Mouse (Mus musculus) cerebellum, adult 11 months (tissue): ENCODE data around the gene Amotl1.

Source experiments
- DNase-seq: peaks from one replicate; pipeline ENCODE4 v3.0.0; 2022

The Amotl1 gene

DNA sequence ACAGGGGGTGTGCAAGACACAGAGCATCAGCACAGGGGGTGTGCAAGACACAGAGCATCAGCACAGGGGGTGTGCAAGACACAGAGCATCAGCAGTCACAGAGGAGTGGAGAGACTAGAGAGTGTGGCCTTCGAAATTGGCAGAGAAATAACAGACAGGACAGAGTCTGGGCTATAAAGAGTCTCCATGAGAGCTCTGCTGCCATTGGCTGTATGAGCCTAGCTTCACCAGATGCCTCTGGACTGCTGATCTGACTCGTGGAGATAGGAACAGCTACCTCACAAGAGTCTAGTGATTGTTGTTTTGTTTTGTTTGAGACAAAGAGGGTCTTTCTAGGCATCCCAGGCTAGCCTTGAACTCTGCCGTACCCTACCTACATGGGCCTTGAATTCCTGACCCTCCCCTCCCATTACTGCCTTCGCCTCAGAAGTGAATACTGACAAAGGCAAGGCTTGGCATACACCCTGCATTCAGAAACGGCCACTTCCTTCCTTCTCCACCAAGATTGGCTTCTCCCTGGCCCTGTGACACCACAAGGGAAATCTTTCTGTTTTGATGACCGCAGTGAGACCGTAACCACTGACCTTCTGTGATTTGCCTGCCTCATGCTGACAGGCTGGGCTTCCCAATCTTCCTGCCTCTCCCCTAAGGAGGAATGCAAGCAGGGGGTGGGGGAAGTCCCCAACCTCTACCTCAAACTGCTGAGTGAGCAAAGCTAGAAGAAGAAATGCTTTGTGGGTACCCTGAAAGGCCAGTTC lies 3.4 kb downstream of the Amotl1 start:
- DNase-seq: no peak

DNA sequence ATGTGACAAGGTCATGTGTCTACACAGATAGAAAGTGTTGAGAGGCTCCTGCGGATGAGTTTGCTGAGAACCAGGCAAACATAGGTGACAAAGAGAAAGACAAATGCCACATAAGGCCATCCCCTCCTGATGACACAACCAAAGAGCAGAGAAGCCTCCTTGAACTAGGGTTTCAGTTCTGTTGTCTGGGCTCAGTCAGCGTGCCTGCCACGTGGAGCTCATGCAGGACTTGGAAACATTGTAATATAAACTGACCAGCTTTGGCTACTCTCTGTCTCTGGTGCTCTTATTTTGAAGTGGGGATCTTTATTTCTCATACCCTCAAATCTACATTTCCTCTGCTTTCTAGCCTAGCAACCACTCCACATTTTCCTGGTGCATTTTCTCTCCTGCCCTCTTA lies 8.6 kb downstream of the Amotl1 start:
- no peak for DNase-seq

GRCm38 (mm10) chr9:14635551-14635950 lies 9.3 kb downstream of the Amotl1 start:
- no peak for DNase-seq

GRCm38 (mm10) chr9:14634155-14634554 lies 10.7 kb downstream of the Amotl1 start:
- DNase-seq: no peak

- DNase-seq: no peak
Observed at GRCm38 (mm10) chr9:14632365-14633163, 12.3 kb downstream of the Amotl1 start.

DNA sequence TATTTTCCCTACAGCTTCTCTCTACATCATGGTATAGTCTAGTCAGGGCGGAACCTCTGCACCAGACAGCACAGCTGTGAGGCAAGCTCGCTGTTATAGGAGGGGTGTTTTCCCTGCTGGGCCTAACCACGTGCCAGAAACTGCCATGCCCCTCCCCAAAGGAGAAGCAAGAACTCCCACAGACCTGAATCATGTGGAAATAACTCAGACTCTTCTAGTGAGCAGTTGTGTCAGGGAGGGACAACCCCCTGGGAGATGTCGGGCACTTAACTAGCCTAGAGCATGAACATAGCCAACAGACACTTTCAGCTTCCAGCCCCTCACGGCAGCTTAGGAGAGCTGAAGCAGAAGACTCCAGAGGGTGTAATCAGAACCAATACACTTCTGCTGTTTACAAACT lies 13.1 kb downstream of the Amotl1 start:
- DNase-seq: no peak

DNA sequence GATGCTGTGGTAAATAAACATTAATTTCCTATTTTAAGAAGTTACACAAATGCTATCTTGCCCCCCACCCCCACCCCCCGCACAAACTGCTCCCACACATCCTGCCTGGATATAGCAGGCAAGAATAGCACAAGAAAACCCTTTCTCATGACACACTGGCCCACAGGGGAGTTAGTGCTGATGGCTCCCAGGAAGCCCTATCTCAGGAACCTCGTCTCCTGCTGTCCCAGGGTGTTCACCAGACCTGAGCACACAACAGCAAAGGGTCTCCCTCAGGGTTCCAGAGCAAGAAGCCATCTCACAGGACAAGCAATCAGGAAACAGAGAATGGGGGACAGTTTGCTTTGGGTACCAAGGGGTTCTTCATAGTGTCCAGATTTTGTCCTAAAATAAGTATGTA lies 17.3 kb downstream of the Amotl1 start:
- no peak for DNase-seq

- no peak for DNase-seq
Observed at GRCm38 (mm10) chr9:14625961-14626360, 18.9 kb downstream of the Amotl1 start.

DNA sequence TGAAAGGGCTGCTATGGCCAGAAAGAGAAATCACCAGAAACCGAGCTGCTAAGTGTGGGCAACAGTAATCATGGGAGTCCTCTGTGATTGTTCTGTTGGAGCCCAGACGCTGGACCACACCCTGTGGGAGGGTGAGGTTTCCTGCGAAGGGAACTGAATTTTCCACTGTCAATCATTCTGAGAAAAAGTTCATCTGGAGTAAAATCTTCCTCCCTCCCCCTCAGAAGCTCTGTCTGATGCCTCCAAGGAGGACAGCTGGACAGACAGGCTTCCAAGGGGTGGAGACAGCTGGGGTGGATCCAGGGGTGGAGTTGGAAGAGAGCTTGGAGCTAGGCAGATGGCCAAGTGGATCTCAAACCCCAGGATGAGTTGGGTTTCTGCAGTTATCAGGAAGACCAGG lies 19.8 kb downstream of the Amotl1 start:
- no peak for DNase-seq

DNA sequence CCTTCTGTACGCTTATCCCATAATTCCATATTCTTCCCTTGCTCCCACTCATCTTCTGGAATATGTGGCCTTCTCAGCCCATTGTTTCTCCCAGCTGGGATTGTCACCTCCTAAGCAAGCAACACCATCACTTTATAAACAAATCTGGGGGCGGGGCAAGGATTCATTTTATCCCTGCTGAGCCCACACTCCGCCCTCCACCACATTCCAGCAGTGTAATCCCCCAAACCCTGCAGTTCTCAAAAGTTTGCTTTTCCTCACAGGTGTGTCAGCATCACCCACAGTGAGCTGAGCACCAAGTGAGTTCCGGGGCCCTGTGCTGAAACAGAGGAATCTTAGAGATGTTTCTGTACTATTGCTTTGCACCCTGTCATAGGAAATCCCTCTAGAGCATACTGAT lies 20.9 kb downstream of the Amotl1 start:
- DNase-seq: no peak

DNA sequence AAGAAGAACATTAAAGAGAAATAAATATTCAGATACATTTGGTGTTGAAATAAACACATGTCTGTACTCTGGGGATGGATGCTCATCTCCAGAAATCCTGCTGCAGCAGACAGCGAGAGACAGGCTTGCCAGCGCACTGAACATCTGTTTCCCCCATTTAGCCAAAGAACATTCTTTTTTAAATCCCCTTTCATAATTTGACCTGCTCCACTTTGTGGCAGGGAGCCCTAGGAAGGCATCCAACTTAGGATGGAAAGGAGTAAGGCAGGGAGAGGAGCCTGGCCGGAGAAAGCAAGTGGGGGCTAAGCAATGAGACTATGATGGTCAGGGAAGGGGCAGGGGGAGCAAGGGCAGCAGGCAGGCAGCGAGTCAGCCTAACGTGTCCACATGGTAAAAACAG lies 21.6 kb downstream of the Amotl1 start:
- DNase-seq: no peak

DNA sequence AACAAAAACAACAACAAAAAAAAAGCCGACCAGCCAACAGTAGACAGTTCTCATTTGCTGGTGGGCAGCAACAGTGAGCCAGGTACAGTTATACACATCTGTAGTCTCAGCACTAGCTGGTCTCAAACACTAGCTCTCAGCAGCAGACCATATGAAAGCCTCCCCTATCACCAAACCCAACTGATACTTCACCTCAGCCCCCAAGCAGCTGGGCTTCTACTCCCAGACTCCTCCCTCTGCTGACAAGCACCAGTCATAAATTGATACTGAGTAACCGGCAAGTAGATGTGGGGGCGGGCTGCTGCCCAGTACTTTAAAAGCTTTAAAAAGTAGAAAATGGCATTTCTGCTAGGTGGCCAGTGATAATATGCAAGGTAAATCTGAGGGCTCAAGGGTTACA lies 22.0 kb downstream of the Amotl1 start:
- no peak for DNase-seq

DNA sequence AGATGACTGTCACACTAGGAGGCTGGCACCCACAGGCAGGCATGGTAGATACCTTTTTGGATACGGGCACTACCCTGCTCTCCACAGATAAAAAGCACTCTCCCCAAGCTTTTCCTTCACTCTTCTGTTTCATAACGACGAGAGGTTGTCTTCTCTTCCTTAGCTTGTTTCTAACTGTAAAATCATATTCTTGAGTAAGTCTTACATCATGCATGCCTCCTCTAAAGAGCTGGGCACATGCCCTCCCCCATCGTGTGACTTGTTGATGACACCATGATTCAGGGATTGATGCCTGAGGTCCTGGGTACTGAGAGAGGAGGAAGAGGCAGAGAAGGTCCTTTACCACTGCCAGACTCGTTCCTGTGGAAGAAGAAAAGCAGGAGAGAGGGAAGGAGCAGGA lies 24.7 kb downstream of the Amotl1 start:
- DNase-seq: no peak

DNA sequence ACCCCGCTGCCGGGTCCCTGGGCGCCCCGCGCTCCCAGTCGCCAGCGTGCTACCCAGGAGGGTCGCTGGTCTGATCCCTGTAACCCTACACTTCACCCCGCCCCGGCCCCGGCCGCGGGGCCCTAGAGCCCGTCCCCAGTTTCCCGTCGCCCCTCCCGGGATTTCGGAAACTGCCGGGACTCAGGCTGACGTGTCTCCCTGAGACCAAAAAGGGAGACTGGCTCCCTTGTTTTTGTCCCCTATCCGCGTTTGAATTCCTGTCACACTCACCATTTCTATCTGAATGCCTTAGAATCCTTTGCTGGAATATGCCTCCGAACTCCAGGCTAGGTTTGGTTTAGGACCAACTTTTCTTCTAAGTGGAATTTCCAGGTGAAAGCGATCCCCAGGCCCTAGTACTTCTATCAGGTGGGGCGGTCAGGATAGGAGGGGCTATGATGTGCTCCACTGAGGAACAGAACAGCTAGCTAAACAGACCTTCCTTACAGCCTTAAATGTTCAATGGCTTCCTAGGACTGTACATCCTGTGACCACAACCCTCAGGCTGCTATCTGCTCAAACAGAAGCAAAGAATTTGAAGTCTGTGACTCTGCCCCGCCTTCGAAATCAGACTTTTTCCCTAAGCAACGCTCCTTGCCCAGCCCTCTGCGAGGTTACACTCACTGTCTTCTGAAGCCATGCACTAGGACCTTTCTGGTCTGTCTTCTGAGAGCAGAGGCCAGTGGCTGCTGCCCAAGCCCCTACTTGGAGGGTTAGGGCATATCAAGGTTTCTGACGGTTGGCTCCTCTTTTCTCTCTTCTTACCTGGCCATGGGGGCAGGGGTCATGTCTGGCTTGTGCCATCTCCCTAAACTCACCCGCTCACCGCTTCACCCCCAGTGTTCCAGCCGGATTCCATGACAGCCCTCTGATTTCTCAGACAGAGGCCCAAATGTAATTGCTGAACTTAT lies 29.6 kb downstream of the Amotl1 start:
- DNase-seq: peak; percentile 12

DNA sequence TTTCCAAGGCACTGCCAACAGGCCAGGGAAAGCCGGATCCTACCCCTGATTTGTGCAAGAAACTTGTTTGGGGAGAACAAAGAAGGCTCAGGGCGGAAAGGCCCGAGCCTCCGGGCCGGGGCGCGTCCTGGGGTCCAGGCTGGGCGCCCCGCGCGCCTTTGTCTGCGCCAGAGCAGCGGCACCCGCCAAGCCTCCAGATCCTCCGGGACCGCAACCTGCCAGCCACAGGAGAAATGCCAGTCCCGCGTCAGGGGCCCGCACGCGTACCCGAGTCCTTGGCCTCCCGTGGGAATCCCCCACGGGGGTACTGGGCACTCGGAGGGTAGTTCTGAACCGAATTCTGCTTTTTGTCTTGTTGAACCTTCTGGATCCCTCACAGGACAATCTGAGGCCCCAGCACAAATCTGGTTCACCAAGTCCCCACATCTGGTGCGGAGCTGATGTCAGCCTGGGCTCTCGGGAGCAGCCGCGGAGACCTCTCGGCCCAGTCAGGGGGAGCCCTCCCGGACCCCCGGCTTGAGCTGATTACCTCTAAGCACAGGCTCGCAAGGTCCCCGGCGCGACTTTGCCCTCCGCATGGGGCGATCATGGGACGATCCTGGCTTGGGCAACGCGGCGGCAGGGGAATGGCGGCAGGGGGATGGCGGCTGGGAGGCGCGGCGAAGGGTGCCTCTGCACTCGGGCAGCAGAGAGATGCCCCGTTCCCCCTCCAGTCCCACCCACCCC lies 30.5 kb downstream of the Amotl1 start:
- DNase-seq: peak; percentile 18

DNA sequence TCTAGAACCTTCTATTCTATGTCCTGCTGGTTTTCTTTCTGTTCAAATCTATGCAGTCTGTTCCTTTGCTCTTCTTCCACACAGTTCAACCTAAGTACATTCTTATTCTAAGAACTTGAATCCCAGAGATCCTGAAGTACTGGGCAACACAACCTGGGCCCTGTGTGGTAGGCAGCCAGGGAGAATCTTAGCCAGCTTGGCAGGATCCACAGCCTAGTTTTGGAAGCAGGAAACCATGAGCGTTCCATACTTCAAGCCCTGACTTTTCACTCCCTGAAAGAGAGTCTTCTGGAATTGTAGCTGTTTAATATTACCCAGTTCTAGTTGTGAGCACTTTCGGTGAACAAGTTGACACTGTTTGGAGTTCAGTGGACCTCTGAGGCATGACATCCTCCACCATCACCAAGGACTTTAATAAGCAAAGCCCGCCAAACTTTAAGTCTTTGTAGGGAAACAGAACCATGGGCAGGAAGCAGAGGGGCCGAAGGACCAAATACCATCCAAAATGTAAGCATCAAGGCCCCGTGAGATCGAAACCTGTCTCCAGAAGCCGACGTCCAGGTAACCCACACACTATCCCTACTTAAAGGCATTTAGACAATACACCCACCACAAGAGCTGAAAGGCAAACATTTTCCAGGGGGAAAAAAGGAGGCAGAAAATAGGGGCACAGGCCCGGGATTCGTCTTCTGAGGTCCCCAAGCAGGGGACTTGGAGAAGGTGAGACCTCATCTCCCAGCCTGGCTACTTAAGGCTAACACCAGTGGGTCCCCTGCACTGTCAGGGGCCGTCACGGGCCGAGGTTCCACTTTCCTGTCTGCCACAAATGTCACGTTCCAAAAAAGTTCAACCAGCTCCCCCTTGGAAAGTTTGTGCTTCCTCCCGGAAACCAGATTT lies 31.3 kb downstream of the Amotl1 start:
- DNase-seq: no peak

DNA sequence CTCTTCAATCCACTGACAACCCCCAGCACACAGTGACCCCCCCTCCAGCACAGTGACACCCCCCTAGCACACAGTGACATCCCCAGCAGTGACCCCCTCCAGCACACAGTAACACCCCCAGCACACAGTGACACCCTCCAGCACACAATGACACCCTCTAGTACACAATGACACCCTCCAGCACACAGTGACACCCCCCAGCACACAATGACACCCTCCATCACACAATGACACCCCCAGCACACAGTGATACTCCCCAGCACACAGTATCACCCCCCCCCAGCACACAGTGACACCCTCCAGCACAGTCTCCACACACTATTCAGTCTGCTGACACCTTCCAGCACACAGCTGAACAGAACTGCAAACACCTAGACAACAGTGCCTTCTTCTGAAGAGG lies 32.3 kb downstream of the Amotl1 start:
- DNase-seq: no peak

- no peak for DNase-seq
Observed at GRCm38 (mm10) chr9:14608521-14608920, 36.3 kb downstream of the Amotl1 start.

- no peak for DNase-seq
Observed at GRCm38 (mm10) chr9:14607464-14607863, 37.4 kb downstream of the Amotl1 start.

GRCm38 (mm10) chr9:14605992-14606391 lies 38.9 kb downstream of the Amotl1 start:
- no peak for DNase-seq

DNA sequence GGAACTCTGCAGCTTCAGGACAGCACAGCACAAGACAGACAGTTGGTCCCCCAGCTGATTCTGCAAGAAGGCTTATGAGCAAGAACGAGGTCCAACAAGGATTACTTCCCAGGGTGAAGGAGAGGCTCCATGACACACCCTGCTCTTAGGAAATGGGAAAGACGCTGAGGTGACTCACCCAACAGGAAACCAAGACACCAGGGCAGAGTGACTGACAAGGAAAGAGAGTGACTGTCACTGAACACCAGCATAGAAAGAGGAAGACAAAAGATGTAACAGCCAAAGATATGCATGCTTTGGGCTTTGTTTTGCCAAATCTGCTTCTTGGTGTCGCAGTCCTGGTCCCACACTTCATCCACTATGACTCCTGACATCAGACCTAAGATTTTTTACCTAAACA lies 40.5 kb downstream of the Amotl1 start:
- no peak for DNase-seq

GRCm38 (mm10) chr9:14603475-14603874 lies 41.4 kb downstream of the Amotl1 start:
- no peak for DNase-seq
